Comparison of ENCODE assay signal across 8 mouse cellular contexts in genomic region chr16:18392469-18393426, GRCm38 (mm10). TPM values are rescaled to one million over a fixed set of nuclear protein-coding genes. Genes with fewer than 3 reads are reported as not detected.
DNase-seq lines count a peak whose midpoint lies in the region; ATAC-seq and TF ChIP-seq lines count a peak whose summit lies in the region.

No protein-coding gene starts in this region.

- DNase-seq in MEL (ENCODE audit: low read depth, low spot score), result peak; percentile 89
- peak; percentile 78 to 81 for DNase-seq in cerebellum, adult 18-20 months
- peak; percentile 67 to 76 for DNase-seq in layer of hippocampus, adult 8-10 months (ENCODE audit: low spot score in 2 of 2)
- DNase-seq in lung, postnatal 14 days, result peak; percentile 87
- peak; percentile 80 for DNase-seq in ovary, postnatal 14 days (ENCODE audit: low spot score)
- peak; percentile 88 to 92 for DNase-seq in thymus, postnatal 36 days

- ATAC-seq in forebrain, embryonic 15.5 days (replicated peaks), result peak; percentile 74
- peak; percentile 76 to 84 for ATAC-seq in hematopoietic stem cell, adult 5-6 weeks (replicated peaks in 1 of 2; ENCODE audit: insufficient read depth in 1 of 2, low FRiP score in 2 of 2, low TSS enrichment in 1 of 2, low read depth in 1 of 2, poor library complexity in 2 of 2, severe bottlenecking in 2 of 2)

- H3K4me1 ChIP-seq in MEL (ENCODE audit: control insufficient read depth in 1 of 2, insufficient read depth in 2 of 2, low read length in 2 of 2), result peaks cover 11 to 27% of the 10 kb centered on the region in 2 experiments
- H3K4me1 ChIP-seq in forebrain, embryonic 15.5 days, result peaks cover 57% of the 10 kb centered on the region

- WGBS in forebrain, embryonic 15.5 days, result under 1% methylated on average over 62 of the region's 63 CpGs

- H3K27ac ChIP-seq in MEL (ENCODE audit: control insufficient read depth, low read depth, low read length), result no peak overlapping the region
- H3K27ac ChIP-seq in forebrain, embryonic 15.5 days (replicated peaks), result peak overlapping the region; percentile 83

- H3K79me2 ChIP-seq in MEL (ENCODE audit: control insufficient read depth, insufficient read depth, low read length, poor library complexity), result no peaks in the 10 kb centered on the region; the same call in 1 of the 2 replicates

- H3K36me3 ChIP-seq in MEL (ENCODE audit: control insufficient read depth in 1 of 2, insufficient read depth in 2 of 2, low read length in 2 of 2), result peaks cover 0 to 11% of the 10 kb centered on the region in 2 experiments; a peak in 2 of 4 replicates
- peaks cover 10% of the 10 kb centered on the region for H3K36me3 ChIP-seq in forebrain, embryonic 15.5 days

- TF ChIP-seq POLR2A in MEL (IDR thresholded peaks at IDR 0.05; ENCODE audit: control insufficient read depth in 1 of 2, insufficient read depth in 1 of 2, low read depth in 1 of 2, low read length in 2 of 2, poor library complexity in 1 of 2), result peak; percentile 74 to 77; a peak in 3 of 4 replicates

- peak overlapping the region; percentile 94 for H3K4me2 ChIP-seq in forebrain, embryonic 15.5 days (replicated peaks)

- TF ChIP-seq EP300 in MEL (IDR thresholded peaks at IDR 0.05; ENCODE audit: low read depth in 1 of 2, low read length in 2 of 2), result no peak

- H3K9me3 ChIP-seq in MEL (replicated peaks; ENCODE audit: insufficient read depth, low read length), result no peaks in the 10 kb centered on the region
- no peaks in the 10 kb centered on the region for H3K9me3 ChIP-seq in forebrain, embryonic 15.5 days

- no peaks in the 10 kb centered on the region for H3K27me3 ChIP-seq in MEL (ENCODE audit: control insufficient read depth in 1 of 2, insufficient read depth in 2 of 2, low read length in 2 of 2)
- no peaks in the 10 kb centered on the region for H3K27me3 ChIP-seq in forebrain, embryonic 15.5 days

- peak; percentile 23 for TF ChIP-seq RAD21 in MEL (IDR thresholded peaks at IDR 0.05; ENCODE audit: low read depth, low read length)

- TF ChIP-seq CTCF in MEL (IDR thresholded peaks at IDR 0.05 in 2 of 3, conservative IDR thresholded peaks at IDR 0.05 in 1 of 3; ENCODE audit: control insufficient read depth in 1 of 3, insufficient read depth in 1 of 3, low read depth in 2 of 3, low read length in 3 of 3, poor library complexity in 1 of 3, severe bottlenecking in 1 of 3), result peak in 2 of 3 experiments; percentile 54 to 56; a peak in 5 of 6 replicates

- peak overlapping the region; percentile 72 for H3K9ac ChIP-seq in MEL (ENCODE audit: control insufficient read depth, low read depth, low read length, poor library complexity, severe bottlenecking)
- peak overlapping the region; percentile 72 for H3K9ac ChIP-seq in forebrain, embryonic 15.5 days (replicated peaks)

- H3K4me3 ChIP-seq in MEL (ENCODE audit: control insufficient read depth in 1 of 2, insufficient read depth in 1 of 2, low read depth in 2 of 2, low read length in 2 of 2), result peak overlapping the region; percentile 69 to 95
- H3K4me3 ChIP-seq in forebrain, embryonic 15.5 days, result peak overlapping the region; percentile 64

TF ChIP-seq in MEL, 35 proteins besides CTCF, POLR2A, EP300 and RAD21:
- TF ChIP-seq USF1 (IDR thresholded peaks at IDR 0.05; ENCODE audit: low read depth, low read length) (no peak), MAFK (IDR thresholded peaks at IDR 0.05; ENCODE audit: borderline replicate concordance, low read depth, low read length) (no peak), TBP (IDR thresholded peaks at IDR 0.05; ENCODE audit: low read depth, low read length) (0 out of 2 replicates have a peak, but pooled peaks have one; percentile 22), MAZ (IDR thresholded peaks at IDR 0.05; ENCODE audit: low read depth, low read length) (peak; percentile 82; the same call in 1 of the 2 replicates), TCF12 (IDR thresholded peaks at IDR 0.05; ENCODE audit: low read depth, low read length) (peak; percentile 28), ELF1 (IDR thresholded peaks at IDR 0.05; ENCODE audit: low read depth, low read length) (no peak), POLR2AphosphoS5 (IDR thresholded peaks at IDR 0.05; ENCODE audit: borderline replicate concordance, low read depth, low read length) (no peak), ZC3H11A (IDR thresholded peaks at IDR 0.05; ENCODE audit: low read depth, low read length) (peak; percentile 21; the same call in 1 of the 2 replicates), TAL1 (IDR thresholded peaks at IDR 0.05; ENCODE audit: low read length) (no peak), GABPA (IDR thresholded peaks at IDR 0.05; ENCODE audit: low read depth, low read length) (no peak), ETS1 (IDR thresholded peaks at IDR 0.05; ENCODE audit: low read depth, low read length) (no peak), MAX (IDR thresholded peaks at IDR 0.05; ENCODE audit: low read length) (no peak; the same call in 1 of the 2 replicates), ZMIZ1 (IDR thresholded peaks at IDR 0.05; ENCODE audit: low read depth, low read length) (0 out of 2 replicates have a peak, but pooled peaks have one; percentile 56), MYC (IDR thresholded peaks at IDR 0.05; ENCODE audit: low read depth, low read length) (no peak), SMC3 (IDR thresholded peaks at IDR 0.05; ENCODE audit: low read depth, low read length) (peak; percentile 56), NELFE (IDR thresholded peaks at IDR 0.05; ENCODE audit: low read depth, low read length) (peak; percentile 66), ZNF384 (IDR thresholded peaks at IDR 0.05; ENCODE audit: low read depth, low read length) (no peak), UBTF (IDR thresholded peaks at IDR 0.05; ENCODE audit: borderline replicate concordance, insufficient read depth, low read depth, low read length) (no peak), RCOR1 (IDR thresholded peaks at IDR 0.05; ENCODE audit: low read depth, low read length) (no peak), SIN3A (IDR thresholded peaks at IDR 0.05; ENCODE audit: low read length) (peak; percentile 60), POLR2AphosphoS2 (IDR thresholded peaks at IDR 0.05; ENCODE audit: low read length) (peak; percentile 70; the same call in 1 of the 2 replicates), CHD1 (IDR thresholded peaks at IDR 0.05; ENCODE audit: low read depth, low read length) (no peak), GATA1 (IDR thresholded peaks at IDR 0.05; ENCODE audit: low read depth, low read length) (no peak), MYB (IDR thresholded peaks at IDR 0.05; ENCODE audit: low read depth, low read length) (no peak), CHD2 (IDR thresholded peaks at IDR 0.05; ENCODE audit: low read length) (no peak), ZKSCAN1 (IDR thresholded peaks at IDR 0.05; ENCODE audit: low read depth, low read length) (0 out of 2 replicates have a peak, but pooled peaks have one; percentile 6), KAT2A (conservative IDR thresholded peaks at IDR 0.05; ENCODE audit: low read depth, low read length) (no peak), MXI1 (IDR thresholded peaks at IDR 0.05; ENCODE audit: low read depth, low read length) (peak; percentile 80), NRF1 (IDR thresholded peaks at IDR 0.05; ENCODE audit: insufficient read depth, low read depth, low read length, poor library complexity, severe bottlenecking) (no peak), USF2 (IDR thresholded peaks at IDR 0.05; ENCODE audit: borderline replicate concordance in 1 of 2, insufficient read depth in 1 of 2, low read depth in 1 of 2, low read length in 2 of 2) (no peak), MEF2A (IDR thresholded peaks at IDR 0.05; ENCODE audit: extremely low read depth, insufficient replicate concordance, low read depth, low read length, poor library complexity, severe bottlenecking) (no peak), HCFC1 (IDR thresholded peaks at IDR 0.05; ENCODE audit: low read depth, low read length) (peak; percentile 32; the same call in 1 of the 2 replicates), BHLHE40 (IDR thresholded peaks at IDR 0.05; ENCODE audit: borderline replicate concordance, low read depth, low read length) (peak; percentile 97), E2F4 (IDR thresholded peaks at IDR 0.05; ENCODE audit: borderline replicate concordance, low read depth, low read length) (no peak), JUND (IDR thresholded peaks at IDR 0.05; ENCODE audit: low read depth, low read length) (no peak)

RNA-seq across cellular contexts. Expression of gene Txnrd2, which starts 33.4 kb away (rescaled TPM):
- 25.7 and 31.2 TPM in 2 replicates for total RNA-seq in MEL (2012; rRNA removed)
- 10 to 100 TPM in 1 of 2 experiments, not detected in 1; 46.8 TPM for polyA plus RNA-seq in MEL (2012; ENCODE audit: insufficient read depth in 1 of 2, insufficient read length in 2 of 2, low read depth in 1 of 2, low replicate concordance in 2 of 2, missing spikeins in 1 of 2)
- polyA plus RNA-seq in forebrain, embryonic 15.5 days (2015; fragmentation: Nextera tagmentation; extraction: Ambion mirVana), result 24.2 and 26.3 TPM in 2 replicates
- 12.6 and 16.3 TPM in 2 replicates for total RNA-seq in hematopoietic stem cell, adult 5-6 weeks (2017)
- 10 to 100 TPM; 19.4 to 24.4 (median 21.0) TPM for total RNA-seq in layer of hippocampus, adult 8-10 months (2022)

RNA-seq across cellular contexts. Expression of gene Comt, which starts 33.9 kb away (rescaled TPM):
- 48.8 and 62.5 TPM in 2 replicates for total RNA-seq in MEL (2012; rRNA removed)
- polyA plus RNA-seq in MEL (2012; ENCODE audit: insufficient read depth in 1 of 2, insufficient read length in 2 of 2, low read depth in 1 of 2, low replicate concordance in 2 of 2, missing spikeins in 1 of 2), result 10 to 100 TPM in 1 of 2 experiments, not detected in 1; 71.8 TPM
- 83.0 and 84.4 TPM in 2 replicates for polyA plus RNA-seq in forebrain, embryonic 15.5 days (2015; fragmentation: Nextera tagmentation; extraction: Ambion mirVana)
- total RNA-seq in hematopoietic stem cell, adult 5-6 weeks (2017), result 54.8 and 57.7 TPM in 2 replicates
- 10 to 100 TPM; 67.1 to 80.6 (median 76.9) TPM for total RNA-seq in layer of hippocampus, adult 8-10 months (2022)

RNA-seq across cellular contexts. Expression of gene Arvcf, which starts 44.8 kb away (rescaled TPM):
- 8.9 and 9.1 TPM in 2 replicates for total RNA-seq in MEL (2012; rRNA removed)
- 10 to 100 TPM in 1 of 2 experiments, not detected in 1; 14.5 TPM for polyA plus RNA-seq in MEL (2012; ENCODE audit: insufficient read depth in 1 of 2, insufficient read length in 2 of 2, low read depth in 1 of 2, low replicate concordance in 2 of 2, missing spikeins in 1 of 2)
- polyA plus RNA-seq in forebrain, embryonic 15.5 days (2015; fragmentation: Nextera tagmentation; extraction: Ambion mirVana), result 63.3 and 72.0 TPM in 2 replicates
- total RNA-seq in hematopoietic stem cell, adult 5-6 weeks (2017), result 4.7 and 12.7 TPM in 2 replicates
- total RNA-seq in layer of hippocampus, adult 8-10 months (2022), result 10 to 100 TPM; 35.5 to 52.4 (median 41.6) TPM

RNA-seq across cellular contexts. Expression of gene Tango2, which starts 44.8 kb away (rescaled TPM):
- total RNA-seq in MEL (2012; rRNA removed), result 38.0 and 55.9 TPM in 2 replicates
- polyA plus RNA-seq in MEL (2012; ENCODE audit: insufficient read depth in 1 of 2, insufficient read length in 2 of 2, low read depth in 1 of 2, low replicate concordance in 2 of 2, missing spikeins in 1 of 2), result 10 to 100 TPM in 1 of 2 experiments, not detected in 1; 98.3 TPM
- 76.5 and 78.1 TPM in 2 replicates for polyA plus RNA-seq in forebrain, embryonic 15.5 days (2015; fragmentation: Nextera tagmentation; extraction: Ambion mirVana)
- 11.7 and 13.9 TPM in 2 replicates for total RNA-seq in hematopoietic stem cell, adult 5-6 weeks (2017)
- total RNA-seq in layer of hippocampus, adult 8-10 months (2022), result 100 to 1,000 TPM; 112 to 138 (median 127) TPM
